Mouse (Mus musculus) ES-Bruce4 (cell line): ENCODE data around the gene Ncf1. TPM values are rescaled to one million over a fixed set of nuclear protein-coding genes. Genes with fewer than 3 reads are reported as not detected.

Source experiments
- H3K27ac ChIP-seq: 2 replicates; pipeline ENCODE4 v1.5.1; 2012; ENCODE audit warnings: low read length, inconsistent platforms; ENCODE audit not compliant: insufficient read depth
- H3K27me3 ChIP-seq: 2 replicates; pipeline ENCODE4 v1.6.1; 2012; ENCODE audit warnings: mild to moderate bottlenecking, low read length, inconsistent platforms; ENCODE audit not compliant: control insufficient read depth, poor library complexity, insufficient read depth, severe bottlenecking
- H3K36me3 ChIP-seq: 2 replicates; pipeline ENCODE4 v1.6.1; 2012; ENCODE audit warnings: inconsistent platforms, mild to moderate bottlenecking, low read length, moderate library complexity; ENCODE audit not compliant: control insufficient read depth, poor library complexity, insufficient read depth, severe bottlenecking
- H3K4me1 ChIP-seq: one replicate; pipeline ENCODE4 v1.8.1; 2011; ENCODE audit warnings: low read length; ENCODE audit not compliant: control insufficient read depth, insufficient read depth
- H3K4me3 ChIP-seq: 2 replicates; pipeline ENCODE4 v1.5.1; 2011; ENCODE audit warnings: low read depth, mild to moderate bottlenecking, low read length
- H3K9ac ChIP-seq: 2 replicates; pipeline ENCODE4 v1.6.1; 2012; ENCODE audit warnings: low read depth, mild to moderate bottlenecking, inconsistent platforms; ENCODE audit not compliant: poor library complexity, severe bottlenecking
- H3K9me3 ChIP-seq: replicated peaks from 2 replicates; pipeline ENCODE4 v1.6.1; 2012; ENCODE audit warnings: mild to moderate bottlenecking, low read length, inconsistent platforms; ENCODE audit not compliant: control insufficient read depth, poor library complexity, insufficient read depth, severe bottlenecking
- CTCF ChIP-seq: IDR thresholded peaks from one replicate; pipeline ENCODE4 v1.8.1; 2011; ENCODE audit warnings: low read depth, low read length
- EP300 ChIP-seq: IDR thresholded peaks from 2 replicates; pipeline ENCODE4 v1.6.1; 2011; ENCODE audit warnings: low read depth, low read length; ENCODE audit not compliant: insufficient read depth
- POLR2A ChIP-seq: IDR thresholded peaks from one replicate; pipeline ENCODE4 v1.8.1; 2011; ENCODE audit warnings: low read length; ENCODE audit not compliant: insufficient read depth
- polyA plus RNA-seq: library from polyadenylated mRNA; stranded (reverse); fragments of >200 nt; gene quantifications from 2 replicates; pipeline ENCODE4 v1.2.4, GENCODE M21; 2011; ENCODE audit warnings: low read depth; ENCODE audit not compliant: missing spikeins, insufficient read depth, insufficient read length

Gene Ncf1
- polyA plus RNA-seq, 1 experiment, result not detected

GRCm38 (mm10) chr5:134214021-134214806 is 15.2 kb downstream of the Ncf1 start:
- TF ChIP-seq EP300 (no peak), POLR2A (no peak), CTCF (no peak)
- H3K9ac ChIP-seq, result no peak overlapping the region
- H3K27ac ChIP-seq, result no peak overlapping the region

DNA sequence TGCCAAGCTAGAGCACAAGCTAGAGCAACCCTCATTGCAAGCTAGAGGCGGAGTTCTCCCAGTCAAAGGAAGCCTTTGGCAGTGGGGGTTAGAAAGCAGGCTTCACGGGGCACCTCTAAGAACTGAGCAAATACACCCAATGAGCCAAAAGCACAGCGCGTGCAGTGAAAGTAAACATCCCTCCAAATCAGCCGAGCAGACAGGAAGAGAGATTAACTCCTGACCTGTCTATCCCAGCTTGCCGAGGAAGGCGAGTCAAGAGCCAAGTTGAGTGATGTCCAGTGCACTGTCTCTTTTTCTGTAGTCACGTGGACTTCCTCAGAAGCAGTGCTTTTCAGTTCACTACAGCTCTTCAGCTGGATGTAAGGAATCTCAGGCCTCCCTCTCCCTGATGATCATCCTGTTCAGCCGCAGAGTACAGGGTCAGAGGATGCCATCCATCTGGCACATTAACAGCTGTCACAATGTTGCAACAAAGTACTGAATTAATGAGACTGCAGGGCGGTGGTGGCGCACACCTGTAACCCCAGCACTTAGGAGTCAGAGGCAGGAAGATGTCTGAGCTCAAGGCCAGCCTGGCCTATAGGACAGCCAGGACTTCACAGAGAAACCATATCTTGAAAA is 19.4 kb downstream of the Ncf1 start:
- Histone ChIP-seq H3K4me3 (no peak overlapping the region), H3K9me3 (no peaks in the 10 kb centered on the region), H3K4me1 (no peaks in the 10 kb centered on the region), H3K36me3 (no peaks in the 10 kb centered on the region), H3K27me3 (no peaks in the 10 kb centered on the region), H3K9ac (no peak overlapping the region), H3K27ac (no peak overlapping the region)
- no peak for TF ChIP-seq POLR2A
- no peak for TF ChIP-seq EP300

More at GRCm38 (mm10) chr5:134214021-134214806, 15.2 kb downstream of the Ncf1 start:
- Histone ChIP-seq H3K9me3 (no peaks in the 10 kb centered on the region), H3K4me1 (no peaks in the 10 kb centered on the region), H3K4me3 (no peak overlapping the region), H3K36me3 (no peaks in the 10 kb centered on the region), H3K27me3 (no peaks in the 10 kb centered on the region)

DNA sequence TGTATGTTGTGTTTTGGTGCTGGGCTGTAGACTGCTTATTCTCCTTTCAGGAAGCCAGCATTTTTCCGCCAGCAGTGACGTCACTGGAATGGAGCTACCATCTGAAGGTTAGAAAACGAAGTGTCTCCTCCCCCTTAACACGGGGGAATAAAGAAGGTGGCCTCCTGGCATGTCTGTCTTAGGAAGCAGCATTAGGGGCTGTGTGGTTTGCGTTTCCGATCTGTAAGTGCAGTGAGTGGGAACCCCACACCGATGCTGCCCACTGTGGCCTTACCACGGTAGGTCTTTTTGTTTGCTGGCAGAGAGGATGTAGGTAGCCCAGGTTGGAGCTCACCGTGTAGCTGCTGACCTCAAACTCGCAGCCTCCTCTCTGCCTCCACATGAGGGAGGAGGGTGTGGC is 22.7 kb downstream of the Ncf1 start:
- TF ChIP-seq CTCF (no peak), POLR2A (no peak), EP300 (no peak)
- H3K27me3 ChIP-seq, result no peaks in the 10 kb centered on the region
- no peaks in the 10 kb centered on the region for H3K36me3 ChIP-seq
- no peaks in the 10 kb centered on the region for H3K9me3 ChIP-seq
- H3K27ac ChIP-seq, result no peak overlapping the region
- H3K9ac ChIP-seq, result no peak overlapping the region
- no peak overlapping the region for H3K4me3 ChIP-seq
- no peaks in the 10 kb centered on the region for H3K4me1 ChIP-seq

GRCm38 (mm10) chr5:134193664-134194063 is 35.8 kb downstream of the Ncf1 start:
- no peak overlapping the region for H3K4me3 ChIP-seq
- H3K27me3 ChIP-seq, result no peaks in the 10 kb centered on the region
- H3K36me3 ChIP-seq, result no peaks in the 10 kb centered on the region
- H3K27ac ChIP-seq, result no peak overlapping the region
- no peaks in the 10 kb centered on the region for H3K9me3 ChIP-seq
- no peak overlapping the region for H3K9ac ChIP-seq
- TF ChIP-seq EP300 (no peak), POLR2A (no peak), CTCF (no peak)
- H3K4me1 ChIP-seq, result no peaks in the 10 kb centered on the region

GRCm38 (mm10) chr5:134188571-134188970 is 40.9 kb downstream of the Ncf1 start:
- H3K36me3 ChIP-seq, result no peaks in the 10 kb centered on the region
- H3K27me3 ChIP-seq, result no peaks in the 10 kb centered on the region
- no peak overlapping the region for H3K27ac ChIP-seq
- no peaks in the 10 kb centered on the region for H3K9me3 ChIP-seq
- TF ChIP-seq EP300 (no peak), POLR2A (no peak), CTCF (no peak)
- no peak overlapping the region for H3K4me3 ChIP-seq
- H3K4me1 ChIP-seq, result no peaks in the 10 kb centered on the region
- no peak overlapping the region for H3K9ac ChIP-seq

DNA sequence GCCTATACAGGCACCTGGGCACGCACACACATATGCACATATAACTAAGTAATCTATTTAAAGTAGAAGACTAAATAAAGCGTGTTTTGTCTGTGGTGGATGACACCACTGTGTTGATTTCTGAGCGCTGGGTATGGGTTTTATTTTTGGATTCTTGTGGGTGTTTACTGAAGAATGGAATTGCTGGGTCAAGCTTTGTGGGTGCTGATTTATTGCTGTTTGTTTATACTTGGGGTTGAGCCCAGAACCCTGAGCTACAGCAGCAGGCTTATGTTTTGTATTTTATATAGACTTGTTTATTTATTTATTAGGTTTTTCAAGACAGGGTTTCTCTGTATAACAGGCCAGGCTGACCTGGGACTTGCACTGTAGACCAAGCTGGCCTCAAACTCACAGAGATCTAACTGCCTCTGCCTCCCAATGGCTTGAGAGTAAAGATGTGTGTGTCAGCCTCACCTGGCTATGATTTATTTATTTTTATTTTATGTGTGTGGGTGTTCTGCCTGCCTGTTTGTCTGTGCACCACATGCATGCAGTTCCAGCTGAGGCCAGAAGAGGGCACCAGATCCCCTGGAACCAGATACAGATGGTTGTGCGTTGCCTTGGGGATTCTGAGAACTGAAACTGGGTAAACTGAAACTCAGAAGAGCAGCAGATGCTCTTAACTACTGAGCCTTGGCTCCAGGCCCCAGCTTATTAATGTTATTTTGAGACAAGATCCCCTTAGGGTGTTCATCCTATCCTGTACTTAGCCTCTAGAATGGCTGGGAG is 42.3 kb downstream of the Ncf1 start:
- Histone ChIP-seq H3K4me3 (no peak overlapping the region), H3K27me3 (no peaks in the 10 kb centered on the region), H3K36me3 (no peaks in the 10 kb centered on the region), H3K27ac (no peak overlapping the region), H3K9me3 (no peaks in the 10 kb centered on the region), H3K9ac (no peak overlapping the region), H3K4me1 (no peaks in the 10 kb centered on the region)
- TF ChIP-seq EP300, result peak; percentile 53; the same call in 1 of the 2 replicates
- TF ChIP-seq CTCF, result peak; percentile 98
- no peak for TF ChIP-seq POLR2A
